Mouse (Mus musculus) retina, adult 2 months (tissue): Measurements from ENCODE around the gene Tns2.

Experiments used
- DNase-seq: peaks from one replicate; pipeline ENCODE4 v3.0.0-alpha.2; 2012; ENCODE audit warnings: low read depth, low spot score

Gene Tns2

GRCm38 (mm10) chr15:102091688-102092087 lies 8.5 kb upstream of the Tns2 start:
- no peak for DNase-seq

GRCm38 (mm10) chr15:102092222-102092621 lies 8.0 kb upstream of the Tns2 start:
- no peak for DNase-seq

- no peak for DNase-seq
Observed at GRCm38 (mm10) chr15:102094157-102094556, 6.1 kb upstream of the Tns2 start.

GRCm38 (mm10) chr15:102094988-102095387 lies 5.2 kb upstream of the Tns2 start:
- no peak for DNase-seq

GRCm38 (mm10) chr15:102097147-102097915 lies 2.9 kb upstream of the Tns2 start:
- no peak for DNase-seq

- DNase-seq, result no peak
Observed at GRCm38 (mm10) chr15:102097991-102098555, 2.1 kb upstream of the Tns2 start.

GRCm38 (mm10) chr15:102099260-102099659 lies 953 bp upstream of the Tns2 start:
- no peak for DNase-seq

GRCm38 (mm10) chr15:102099771-102100160 lies 447 bp upstream of the Tns2 start:
- no peak for DNase-seq

GRCm38 (mm10) chr15:102100996-102101671 lies 921 bp downstream of the Tns2 start:
- no peak for DNase-seq

GRCm38 (mm10) chr15:102101672-102102541 lies 1.7 kb downstream of the Tns2 start:
- DNase-seq, result no peak

GRCm38 (mm10) chr15:102102548-102103121 lies 2.4 kb downstream of the Tns2 start:
- DNase-seq, result no peak

- DNase-seq, result no peak
Observed at GRCm38 (mm10) chr15:102103371-102103946, 3.2 kb downstream of the Tns2 start.

GRCm38 (mm10) chr15:102103947-102104555 lies 3.8 kb downstream of the Tns2 start:
- no peak for DNase-seq

GRCm38 (mm10) chr15:102105360-102105759 lies 5.1 kb downstream of the Tns2 start:
- no peak for DNase-seq

GRCm38 (mm10) chr15:102105764-102106730 lies 5.8 kb downstream of the Tns2 start:
- no peak for DNase-seq

- DNase-seq, result no peak
Observed at GRCm38 (mm10) chr15:102106754-102107456, 6.7 kb downstream of the Tns2 start.

- DNase-seq, result no peak
Observed at GRCm38 (mm10) chr15:102107689-102108573, 7.7 kb downstream of the Tns2 start.
